Comparison of ENCODE assay signal across 13 mouse cellular contexts in genomic region chr16:18761734-18762133, GRCm38 (mm10). TPM values are rescaled to one million over a fixed set of nuclear protein-coding genes. Genes with fewer than 3 reads are reported as not detected.
"Had no signal": no experiment of that assay in that cellular context is flagged by ENCODE, and none has a peak within 500 bp of the region (broad histone marks: within the 10 kb centered on the region; RNA-seq: fewer than 3 reads in every experiment).

No protein-coding gene starts in this region.

- H3K27ac ChIP-seq: intestine, embryonic 15.5 days; kidney, embryonic 15.5 days; limb, embryonic 10.5 days; liver, embryonic 15.5 days; lung, embryonic 15.5 days; midbrain, embryonic 12.5 days; stomach, embryonic 15.5 days had no signal

- H3K27me3 ChIP-seq: intestine, embryonic 15.5 days; kidney, embryonic 15.5 days; liver, embryonic 15.5 days; lung, embryonic 15.5 days; midbrain, embryonic 12.5 days; stomach, embryonic 15.5 days had no signal

- DNase-seq: kidney, adult 18-20 months; kidney, postnatal 14 days; right cerebral cortex, postnatal 14 days; thymus, postnatal 4 days had no signal

- H3K36me3 ChIP-seq: intestine, embryonic 15.5 days; kidney, embryonic 15.5 days; limb, embryonic 10.5 days; liver, embryonic 15.5 days; lung, embryonic 15.5 days; midbrain, embryonic 12.5 days; stomach, embryonic 15.5 days had no signal

- H3K4me1 ChIP-seq: intestine, embryonic 15.5 days; kidney, embryonic 15.5 days; limb, embryonic 10.5 days; liver, embryonic 15.5 days; lung, embryonic 15.5 days; midbrain, embryonic 12.5 days; stomach, embryonic 15.5 days had no signal

- ATAC-seq: intestine, embryonic 15.5 days; midbrain, embryonic 16.5 days had no signal

- H3K4me3 ChIP-seq: intestine, embryonic 15.5 days; kidney, embryonic 15.5 days; limb, embryonic 10.5 days; liver, embryonic 15.5 days; lung, embryonic 15.5 days; midbrain, embryonic 12.5 days; stomach, embryonic 15.5 days had no signal

RNA-seq across cellular contexts. Expression of gene Cldn5, which starts 14.9 kb away (rescaled TPM):
- total RNA-seq: megakaryocyte, adult 5-6 weeks had no signal
